Mouse (Mus musculus): ENCODE results near the gene Vmn1r176. TPM values are rescaled to one million over a fixed set of nuclear protein-coding genes. Genes with fewer than 3 reads are reported as not detected.

The Vmn1r176 gene
- not detected in 2 replicates for polyA plus RNA-seq (2012; rRNA removed)

DNA sequence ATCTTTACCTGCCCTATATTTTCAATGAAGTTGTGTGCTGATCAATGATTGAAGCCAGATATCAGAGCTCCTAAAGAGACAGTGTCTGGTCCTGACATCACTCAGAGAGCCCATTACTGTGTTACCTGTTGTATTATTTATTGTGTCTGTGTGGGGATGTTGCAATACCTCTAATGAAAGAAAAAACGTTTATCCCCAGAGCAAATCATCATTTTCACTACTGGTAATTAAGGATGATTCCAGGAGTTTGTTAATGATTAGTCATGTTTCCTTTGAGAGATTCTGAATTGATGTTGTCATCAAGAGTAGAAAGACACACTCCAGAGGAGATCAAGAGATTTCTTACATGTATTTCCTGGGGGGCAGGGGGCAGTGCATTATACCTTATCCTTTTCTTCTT, at the start of gene Vmn1r176:
Gene Vmn1r176 (minus strand): TSS at position 101 of the 400 bp plus-strand sequence.

DNA sequence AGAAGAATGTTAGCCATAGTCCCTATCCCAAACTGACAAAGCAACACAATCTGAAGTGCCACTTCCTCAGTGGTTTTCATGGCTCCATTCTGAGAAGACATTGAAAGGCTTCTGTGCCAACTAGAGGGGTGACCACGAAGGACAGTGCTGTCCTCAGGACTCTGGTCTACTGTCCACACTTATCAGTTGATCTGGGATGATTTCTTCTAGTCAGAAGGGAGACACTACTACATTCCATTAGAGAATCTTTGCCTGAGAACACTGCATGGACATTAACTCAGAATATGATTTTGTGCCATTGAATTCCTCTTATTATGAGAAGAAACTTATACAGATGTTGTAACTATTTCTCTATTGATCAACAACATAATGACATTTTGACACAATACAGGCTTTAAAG, 29.2 kb upstream of the Vmn1r176 start, which contains the start of gene Vmn1r177:
Gene Vmn1r177 (minus strand): TSS at position 101 of the 400 bp plus-strand sequence.

DNA sequence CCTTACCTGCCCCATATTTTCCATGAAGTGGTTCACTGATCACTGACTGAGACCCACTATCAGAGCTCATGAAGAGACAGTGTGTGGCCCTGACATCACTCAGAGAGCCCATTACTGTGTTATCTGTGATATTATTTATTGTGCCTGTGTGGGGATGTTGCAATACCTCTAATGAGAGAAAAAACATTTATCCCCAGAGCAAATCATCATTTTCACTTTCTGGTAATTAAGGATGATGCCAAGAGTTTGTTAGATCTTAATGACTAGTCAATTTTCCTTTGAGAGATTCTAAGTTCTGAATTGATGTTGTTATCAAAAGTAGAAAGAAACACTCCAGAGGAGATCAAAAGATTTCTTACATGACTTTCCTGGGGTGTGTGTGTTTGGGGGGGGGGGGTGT, 26.6 kb downstream of the Vmn1r176 start, which contains the start of gene Vmn1r175:
Gene Vmn1r175 (minus strand): TSS at position 101 of the 400 bp plus-strand sequence.

Other genes with a start within 250 kb of the Vmn1r176 start
- gene Vmn1r170, start 231.2 kb downstream of the Vmn1r176 start, polyA plus RNA-seq (2012; rRNA removed): not detected in 2 replicates
- gene Vmn1r171, start 206.7 kb downstream of the Vmn1r176 start, polyA plus RNA-seq (2012; rRNA removed): not detected in 2 replicates
- not detected in 2 replicates for gene Vmn1r172, start 179.1 kb downstream of the Vmn1r176 start, polyA plus RNA-seq (2012; rRNA removed)
- gene Vmn1r173, start 136.7 kb downstream of the Vmn1r176 start, polyA plus RNA-seq (2012; rRNA removed): not detected in 2 replicates
- not detected in 2 replicates for gene Vmn1r174, start 85.1 kb downstream of the Vmn1r176 start, polyA plus RNA-seq (2012; rRNA removed)
- not detected in 2 replicates for gene Vmn1r175, start 26.7 kb downstream of the Vmn1r176 start, polyA plus RNA-seq (2012; rRNA removed)
- gene Vmn1r177, start 29.1 kb upstream of the Vmn1r176 start, polyA plus RNA-seq (2012; rRNA removed): not detected in 2 replicates
- not detected in 2 replicates for gene Vmn1r178, start 54.6 kb upstream of the Vmn1r176 start, polyA plus RNA-seq (2012; rRNA removed)
- not detected in 2 replicates for gene Vmn1r179, start 89.6 kb upstream of the Vmn1r176 start, polyA plus RNA-seq (2012; rRNA removed)
- not detected in 2 replicates for gene Vmn1r180, start 113.3 kb upstream of the Vmn1r176 start, polyA plus RNA-seq (2012; rRNA removed)
- gene Vmn1r181, start 137.2 kb upstream of the Vmn1r176 start, polyA plus RNA-seq (2012; rRNA removed): not detected in 2 replicates
- gene V1rd19, start 164.3 kb upstream of the Vmn1r176 start, polyA plus RNA-seq (2012; rRNA removed): not detected in 2 replicates
- gene Vmn1r183, start 215.9 kb upstream of the Vmn1r176 start, polyA plus RNA-seq (2012; rRNA removed): not detected in 2 replicates
- 39.2 and 39.8 TPM in 2 replicates for gene Zfp180, start 244.6 kb upstream of the Vmn1r176 start, polyA plus RNA-seq (2012; rRNA removed)